Mouse (Mus musculus) lung, postnatal 0 days (tissue): ENCODE data around the gene Gm28360. TPM values are rescaled to one million over a fixed set of nuclear protein-coding genes. Genes with fewer than 3 reads are reported as not detected.
"Not testable (repeated sequence)": the region's sequence is repeated elsewhere in the genome, so short reads cannot be mapped to it uniquely, and the experiment has no call there.

ENCODE experiments used
- ATAC-seq: fragments of 200-750 bp; cut with Nextera tagmentation; 2 replicates; pipeline ENCODE4 v1.8.0; 2017; ENCODE audit warnings: moderate library complexity
- DNase-seq: peaks from one replicate; pipeline ENCODE4 v3.0.0-alpha.2; 2016; ENCODE audit warnings: low spot score
- H3K27ac ChIP-seq: fragments of 300-500 bp; sonication (generic); 2 replicates; pipeline ENCODE4 v1.5.1; 2014; ENCODE audit warnings: antibody characterized with exemption, mild to moderate bottlenecking, low read length, mixed read lengths
- H3K27me3 ChIP-seq: fragments of 300-500 bp; sonication (generic); replicated peaks from 2 replicates; pipeline ENCODE4 v1.6.1; 2014; ENCODE audit warnings: low read length, mixed read lengths; ENCODE audit not compliant: insufficient read depth
- H3K36me3 ChIP-seq: fragments of 300-500 bp; sonication (generic); 2 replicates; pipeline ENCODE4 v1.6.1; 2014; ENCODE audit warnings: low read length, mixed read lengths; ENCODE audit not compliant: insufficient read depth
- H3K4me1 ChIP-seq: fragments of 300-500 bp; sonication (generic); 2 replicates; pipeline ENCODE4 v1.6.1; 2014; ENCODE audit warnings: antibody characterized with exemption, low read depth, low read length, mixed read lengths; ENCODE audit not compliant: insufficient read depth
- H3K4me2 ChIP-seq: fragments of 300-500 bp; sonication (generic); replicated peaks from 2 replicates; pipeline ENCODE4 v1.6.1; 2014; ENCODE audit warnings: low read depth, mild to moderate bottlenecking, low read length, moderate library complexity, mixed read lengths
- H3K4me3 ChIP-seq: fragments of 300-500 bp; sonication (generic); 2 replicates; pipeline ENCODE4 v1.5.1; 2014; ENCODE audit warnings: low read depth, low read length
- H3K9ac ChIP-seq: fragments of 300-500 bp; sonication (generic); replicated peaks from 2 replicates; pipeline ENCODE4 v1.6.1; 2014; ENCODE audit warnings: low read depth, mild to moderate bottlenecking
- H3K9me3 ChIP-seq: fragments of 300-500 bp; sonication (generic); 2 replicates; pipeline ENCODE4 v1.6.1; 2016; ENCODE audit warnings: low read length, mixed read lengths
- WGBS: fragments of 180-500 bp; shearing (Covaris S2); extraction: QIAGEN DNeasy Blood & Tissue Kit; methylation state at CpG from one replicate; pipeline ENCODE4 v1.1.7; 2014; 5-methylcytosine and 5-hydroxymethylcytosine counted together
- polyA plus RNA-seq: library from polyadenylated mRNA; unstranded; fragments of >200 nt; fragmentation: Nextera tagmentation; extraction: Ambion mirVana; gene quantifications from 2 replicates; pipeline ENCODE4 v1.2.1, GENCODE M21; 2015

Gene Gm28360
- polyA plus RNA-seq = not detected in 2 replicates

- not testable (repeated sequence) for H3K9ac ChIP-seq, H3K9me3 ChIP-seq, H3K27ac ChIP-seq, H3K36me3 ChIP-seq, H3K4me3 ChIP-seq, H3K4me1 ChIP-seq, H3K4me2 ChIP-seq, ATAC-seq, DNase-seq, H3K27me3 ChIP-seq
- WGBS = 45% methylated on average over 5 of the region's 5 CpGs
Measured at GRCm38 (mm10) chr1:117829781-117830180, at the start of gene Gm28360. Gm28360 (plus strand) TSS chr1:117830081.

GRCm38 (mm10) chr1:117780833-117781232, 49.0 kb upstream of the Gm28360 start, which contains the start of gene B020011L13Rik:
B020011L13Rik (plus strand) TSS chr1:117781133.
- not testable (repeated sequence) for DNase-seq, H3K9ac ChIP-seq
- 35% methylated on average over 3 of the region's 3 CpGs for WGBS

GRCm38 (mm10) chr1:117816271-117816670, 13.6 kb upstream of the Gm28360 start:
- H3K9me3 ChIP-seq, DNase-seq, H3K27me3 ChIP-seq, H3K4me1 ChIP-seq, ATAC-seq, H3K4me2 ChIP-seq, H3K27ac ChIP-seq, H3K36me3 ChIP-seq, H3K9ac ChIP-seq, H3K4me3 ChIP-seq: not testable (repeated sequence)

More at GRCm38 (mm10) chr1:117780833-117781232, 49.0 kb upstream of the Gm28360 start, which contains the start of gene B020011L13Rik:
- not testable (repeated sequence) for H3K36me3 ChIP-seq, H3K9me3 ChIP-seq, ATAC-seq, H3K27ac ChIP-seq, H3K4me1 ChIP-seq, H3K27me3 ChIP-seq, H3K4me2 ChIP-seq, H3K4me3 ChIP-seq

GRCm38 (mm10) chr1:117851718-117852117, 21.8 kb downstream of the Gm28360 start:
- 81% methylated on average over 3 of the region's 3 CpGs for WGBS
- H3K9me3 ChIP-seq, H3K27ac ChIP-seq, H3K4me2 ChIP-seq, H3K4me3 ChIP-seq, ATAC-seq, H3K27me3 ChIP-seq, DNase-seq, H3K36me3 ChIP-seq, H3K4me1 ChIP-seq, H3K9ac ChIP-seq: not testable (repeated sequence)

Other genes starting within 250 kb of the Gm28360 start
- gene Gm28363, start 132.9 kb upstream of the Gm28360 start, polyA plus RNA-seq = not detected in 2 replicates
- gene B020011L13Rik, start 48.9 kb upstream of the Gm28360 start, polyA plus RNA-seq = not detected in 2 replicates
- gene Gm28168, start 97.9 kb downstream of the Gm28360 start, polyA plus RNA-seq = not detected in 2 replicates
- gene Gm7145, start 135.9 kb downstream of the Gm28360 start, polyA plus RNA-seq = not detected in 2 replicates